Mouse (Mus musculus) liver, adult 2 months (tissue): Measurements from ENCODE around the gene Fgf11.

ENCODE experiments used
- CTCF ChIP-seq: fragments of 200-500 bp; IDR thresholded peaks from 2 replicates; pipeline ENCODE4 v1.5.1; 2011; ENCODE audit warnings: low read depth, low read length, control low read depth
- POLR2A ChIP-seq: fragments of 200-500 bp; IDR thresholded peaks from 2 replicates; pipeline ENCODE4 v1.6.1; 2011; ENCODE audit warnings: low read length, control low read depth; ENCODE audit not compliant: insufficient read depth; ENCODE audit errors: extremely low read depth

DNA sequence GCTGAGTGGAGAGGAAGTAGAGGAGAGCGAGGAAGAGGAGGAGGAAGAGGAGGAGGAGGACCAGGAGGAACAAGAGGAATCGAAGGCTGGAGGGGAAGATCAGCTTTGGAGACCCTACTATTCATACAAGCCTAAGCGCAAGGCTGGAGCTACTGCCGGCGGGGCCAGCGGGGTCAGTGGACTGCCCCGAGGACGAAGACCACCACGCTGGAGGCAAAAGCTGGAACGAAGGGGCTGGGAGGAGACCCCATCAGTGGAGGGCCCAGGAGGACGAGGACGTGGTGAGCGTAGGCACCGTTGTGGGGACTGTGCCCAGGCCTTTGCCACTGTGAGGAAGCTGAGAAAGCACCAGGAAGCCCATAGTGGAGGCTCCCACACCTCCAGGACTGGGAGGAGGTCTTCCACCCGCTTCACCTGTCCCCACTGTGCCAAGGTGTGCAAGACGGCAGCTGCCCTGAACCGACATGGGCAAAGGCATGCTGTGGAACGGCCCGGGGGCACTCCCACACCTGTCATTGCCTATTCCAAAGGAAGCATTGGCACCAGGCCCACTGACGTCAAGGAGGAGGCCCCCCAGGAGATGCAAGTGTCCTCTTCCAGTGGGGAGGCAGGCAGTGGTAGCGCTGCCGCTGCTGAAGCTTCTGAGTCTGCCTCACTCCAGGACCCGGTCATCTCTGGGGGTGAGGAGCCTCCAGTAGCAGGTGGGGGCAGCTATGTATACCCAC lies 23.2 kb downstream of the Fgf11 start:
- no peak for TF ChIP-seq CTCF
- TF ChIP-seq POLR2A = no peak
